Mouse (Mus musculus): ENCODE measurements at regions not wholly inside any gene's neighbourhood (a gene's known extent, or its start where the extent isn't known, plus 50 kb on each side); places are given as distances from the start of the nearest gene placed in this dataset.

GRCm38 (mm10) chr19:24622776-24623175, 51.0 kb upstream of the Tmem252 start:
- intact Hi-C loops (cut with DNase I): loop anchor here (5.0 kb wide), 1 partner anchor 250 kb away; no protein-coding TSS in a partner anchor
- no peak for DNase-seq (ENCODE audit: extremely low spot score in 1 of 2, low spot score in 2 of 2)

DNA sequence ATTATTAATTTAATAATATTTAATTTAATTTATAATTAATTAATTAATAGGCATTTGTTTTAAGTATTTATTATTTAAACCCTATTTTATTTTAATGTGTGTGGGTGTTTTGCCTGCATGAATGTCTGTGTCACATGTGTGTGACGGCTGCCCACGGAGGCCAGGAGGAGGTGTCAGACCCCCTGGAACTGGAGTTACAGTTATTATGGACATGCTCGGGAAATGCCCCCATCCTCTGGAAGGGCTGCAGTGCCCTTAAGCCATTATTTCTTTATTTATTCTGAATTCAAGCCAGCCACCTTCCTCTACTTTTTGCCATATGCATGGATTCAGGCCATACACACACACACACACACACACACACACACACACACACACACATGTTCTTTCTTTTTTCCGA, 51.5 kb upstream of the Tmem252 start:
- DNase-seq (ENCODE audit: extremely low spot score in 1 of 2, low spot score in 2 of 2): no peak
- intact Hi-C loops (cut with DNase I): loop anchor here (5.0 kb wide), 1 partner anchor 250 kb away; no protein-coding TSS in a partner anchor

DNA sequence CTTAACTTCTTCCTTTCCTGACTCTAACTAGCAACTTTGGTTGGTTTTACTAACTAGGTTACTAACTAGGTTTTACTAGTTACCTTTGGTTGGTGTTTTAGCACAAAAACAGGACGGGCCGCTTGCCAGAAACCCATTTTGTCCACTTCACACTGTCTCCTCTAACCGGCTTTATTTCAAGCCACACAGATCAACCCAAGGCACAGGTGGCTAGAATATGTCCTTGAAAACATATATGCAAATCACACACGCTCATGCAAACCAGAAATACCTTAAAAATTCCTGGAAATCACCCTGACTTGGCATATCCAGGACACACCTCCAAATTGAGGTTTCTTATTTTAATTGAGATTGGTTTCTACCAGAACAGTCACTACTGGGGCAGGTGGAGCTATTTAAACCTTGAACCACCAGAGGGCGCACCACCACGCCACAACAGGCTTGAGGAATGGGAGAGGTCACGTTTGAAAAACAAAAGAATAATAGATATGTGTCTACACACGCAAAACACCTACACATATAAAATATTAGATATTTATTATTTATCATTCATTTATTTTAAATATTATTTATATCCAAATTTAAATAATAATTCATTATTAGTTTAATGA, 52.1 kb upstream of the Tmem252 start:
- intact Hi-C loops (cut with DNase I): loop anchor here (5.0 kb wide), 1 partner anchor 251 kb away; no protein-coding TSS in a partner anchor
- DNase-seq (ENCODE audit: extremely low spot score in 1 of 2, low spot score in 2 of 2): peak; percentile 25 to 71

- no peak for DNase-seq (ENCODE audit: extremely low spot score in 1 of 2, low spot score in 2 of 2)
- intact Hi-C loops (cut with DNase I): no loop called here
Observed at GRCm38 (mm10) chr19:24615762-24616310, 58.0 kb upstream of the Tmem252 start.

GRCm38 (mm10) chr19:24607884-24608283, 52.2 kb upstream of the Pip5k1b start:
- intact Hi-C loops (cut with DNase I): no loop called here
- no peak for DNase-seq (ENCODE audit: extremely low spot score in 1 of 2, low spot score in 2 of 2)

DNA sequence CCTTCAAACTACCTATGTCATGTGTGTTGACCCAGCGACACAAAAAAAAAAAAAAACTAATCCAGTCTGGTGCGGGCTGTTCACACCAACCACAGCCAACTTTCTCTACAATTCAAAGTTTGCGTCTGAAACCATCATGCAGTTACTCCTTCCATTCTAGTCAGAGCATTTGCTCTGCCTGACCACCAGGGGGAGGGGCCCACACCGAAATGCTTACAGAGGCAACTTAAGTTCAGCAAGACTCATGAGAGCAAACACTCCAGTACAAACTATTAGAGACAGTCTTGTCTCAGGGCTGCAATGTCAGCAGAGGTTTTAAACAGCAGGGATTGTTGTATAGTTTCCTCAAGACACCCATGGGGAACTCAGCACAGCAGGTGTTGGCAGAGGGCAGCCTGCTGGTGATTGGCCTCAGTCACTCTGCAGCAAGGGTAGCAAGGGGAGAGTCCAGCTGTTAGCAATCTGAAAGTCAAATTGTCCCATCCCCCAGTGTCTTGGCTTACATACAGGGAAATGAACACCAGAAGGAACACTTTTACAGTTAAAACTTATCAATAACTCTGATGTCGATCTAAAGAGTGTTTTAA, 50.8 kb upstream of the Pip5k1b start:
- intact Hi-C loops (cut with DNase I): no loop called here
- no peak for DNase-seq (ENCODE audit: extremely low spot score in 1 of 2, low spot score in 2 of 2)
